Mouse (Mus musculus) mouse embryonic stem cell (cell line): ENCODE measurements around the gene Hspb8.
"Not testable (repeated sequence)": the region's sequence is repeated elsewhere in the genome, so short reads cannot be mapped to it uniquely, and the experiment has no call there.

Experiments used
- in situ Hi-C, 2 experiments: fragments of 300-500 bp; cut with MboI; formaldehyde crosslinking; loops; 1 replicate in 1 of 2; 3 replicates in 1 of 2; pipeline ENCODE4 v1.14.3; 2019 to 2020; ENCODE audit warnings: low sequenced_read_pairs in 2 of 2, low pct_unique_long_range_greater_than_20kb in 1 of 2, mixed read lengths in 1 of 2; ENCODE audit not compliant: unreplicated experiment in 1 of 2

Gene Hspb8

GRCm38 (mm10) chr5:116404063-116404462 lies 18.6 kb downstream of the Hspb8 start:
- in situ Hi-C loops, result no loop called here

DNA sequence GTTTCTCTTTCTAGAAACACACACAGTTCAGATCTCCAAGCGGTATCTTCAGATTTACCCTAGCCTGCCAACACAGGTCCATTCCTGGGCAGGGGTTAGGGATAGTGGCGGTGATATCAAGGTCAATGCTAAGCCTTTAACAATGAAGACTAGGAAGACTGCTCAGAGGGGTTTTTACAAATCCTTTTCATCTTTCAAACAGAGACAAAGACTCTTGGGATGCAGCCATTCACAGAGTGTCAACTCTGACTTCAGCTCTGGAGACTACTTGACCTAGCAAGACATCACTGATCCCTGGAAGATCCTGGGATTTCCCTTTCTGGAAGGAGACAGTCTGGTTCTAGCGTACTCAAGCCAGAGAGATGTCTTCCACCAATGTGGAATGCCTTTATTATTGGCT lies 21.9 kb downstream of the Hspb8 start:
- in situ Hi-C loops, result no loop called here

- in situ Hi-C loops, result no loop called here
Observed at GRCm38 (mm10) chr5:116400042-116400730, 22.5 kb downstream of the Hspb8 start.

DNA sequence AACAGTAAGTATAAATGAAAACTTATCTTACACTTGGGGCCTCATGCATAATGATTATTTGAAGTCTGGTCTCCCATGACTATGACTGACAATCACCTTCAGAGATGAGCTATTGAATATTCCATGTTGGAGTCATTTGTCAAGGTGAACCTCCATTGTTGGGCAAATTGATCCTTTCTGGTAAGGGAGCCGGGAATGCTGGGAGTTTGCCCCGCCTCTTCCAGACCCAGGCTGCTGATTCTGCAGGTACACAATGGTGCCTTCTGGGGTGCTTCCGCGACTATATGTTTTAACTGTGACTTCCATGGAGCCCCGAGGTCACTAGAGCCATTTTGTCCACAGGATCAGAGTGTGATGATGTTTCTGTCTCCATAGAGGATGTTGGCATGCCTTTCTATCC lies 26.6 kb downstream of the Hspb8 start:
- in situ Hi-C loops, result no loop called here

- in situ Hi-C loops, result no loop called here
Observed at GRCm38 (mm10) chr5:116392603-116393002, 30.1 kb downstream of the Hspb8 start.

DNA sequence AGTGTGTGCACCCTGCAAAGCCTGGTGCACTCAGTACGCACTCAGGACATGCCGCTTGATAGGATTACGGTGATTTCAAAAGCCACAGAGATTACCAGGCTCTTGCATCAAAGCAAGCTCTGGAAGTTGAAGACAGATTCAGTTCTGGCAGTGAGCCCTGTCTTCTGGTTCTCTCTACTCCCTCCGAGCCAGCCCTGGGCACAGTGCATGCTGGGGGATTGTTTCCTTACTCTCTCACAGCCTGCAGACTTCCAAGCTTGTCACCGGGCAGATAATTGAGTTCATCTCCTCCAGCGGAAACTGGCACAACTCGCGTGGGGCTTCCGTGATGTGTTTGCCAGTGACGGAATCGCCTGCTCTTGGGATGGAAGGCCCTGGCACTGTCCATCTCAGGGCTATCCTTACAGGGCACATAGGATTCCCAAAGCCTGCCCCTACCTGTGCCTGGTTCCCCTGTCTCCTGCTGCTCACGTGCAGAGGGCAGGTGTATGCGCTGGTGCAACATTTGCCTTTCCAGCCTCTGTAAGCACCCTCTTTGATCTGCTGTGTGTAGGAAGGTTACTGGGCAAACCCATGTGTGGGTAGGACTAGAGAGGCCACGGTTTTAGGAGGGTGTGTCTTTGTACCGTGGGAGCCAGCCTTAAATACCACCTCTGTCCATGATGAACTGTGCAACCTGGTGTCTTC lies 32.7 kb downstream of the Hspb8 start:
- in situ Hi-C loops, result no loop called here

GRCm38 (mm10) chr5:116389321-116389720 lies 33.3 kb downstream of the Hspb8 start:
- in situ Hi-C loops, result no loop called here

GRCm38 (mm10) chr5:116387302-116387935 lies 35.2 kb downstream of the Hspb8 start:
- in situ Hi-C loops, result no loop called here

GRCm38 (mm10) chr5:116386020-116386419 lies 36.6 kb downstream of the Hspb8 start:
- in situ Hi-C loops, result no loop called here

GRCm38 (mm10) chr5:116382646-116383045 lies 40.0 kb downstream of the Hspb8 start:
- in situ Hi-C loops, result not testable (repeated sequence)

DNA sequence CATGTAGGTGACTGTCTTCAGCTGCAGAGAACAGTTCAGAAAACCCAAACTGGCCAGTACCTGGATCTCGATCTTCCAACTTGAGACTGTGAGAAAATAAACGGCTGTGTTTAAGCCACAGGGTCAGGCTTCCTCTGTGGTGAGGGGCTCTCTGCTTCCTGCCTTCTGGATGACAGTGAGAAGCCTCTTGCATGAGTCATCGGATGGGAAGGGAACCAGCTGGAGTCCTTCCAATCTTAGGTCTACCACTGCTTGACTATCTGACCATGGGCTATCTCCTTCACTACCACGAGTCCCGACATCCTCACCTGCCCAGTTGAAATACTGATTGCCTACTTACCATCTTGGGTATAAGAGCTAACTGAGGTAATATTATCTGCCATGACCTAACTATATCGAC lies 40.9 kb downstream of the Hspb8 start:
- in situ Hi-C loops, result no loop called here

GRCm38 (mm10) chr5:116381217-116381616 lies 41.4 kb downstream of the Hspb8 start:
- in situ Hi-C loops, result no loop called here

GRCm38 (mm10) chr5:116380384-116380783 lies 42.3 kb downstream of the Hspb8 start:
- in situ Hi-C loops, result no loop called here

DNA sequence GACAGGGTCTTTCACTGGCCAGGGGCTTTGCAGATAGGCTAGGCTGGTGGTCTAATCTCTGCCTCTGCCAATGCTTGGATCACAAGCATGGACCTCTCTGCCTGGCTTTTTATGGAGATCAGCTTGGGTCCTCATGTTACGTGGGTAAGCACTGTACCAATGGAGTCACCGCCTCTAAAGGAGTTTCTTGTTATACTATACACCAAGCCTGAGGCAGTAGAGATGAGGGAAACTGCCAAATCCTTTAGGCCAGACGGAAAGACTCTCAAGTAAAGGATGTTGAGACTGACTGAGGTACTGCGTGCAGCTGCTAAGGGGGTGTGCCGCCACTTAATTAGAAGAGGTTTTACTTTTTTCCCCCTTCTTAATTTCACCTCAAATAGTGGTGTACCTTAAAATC lies 43.8 kb downstream of the Hspb8 start:
- in situ Hi-C loops, result no loop called here

DNA sequence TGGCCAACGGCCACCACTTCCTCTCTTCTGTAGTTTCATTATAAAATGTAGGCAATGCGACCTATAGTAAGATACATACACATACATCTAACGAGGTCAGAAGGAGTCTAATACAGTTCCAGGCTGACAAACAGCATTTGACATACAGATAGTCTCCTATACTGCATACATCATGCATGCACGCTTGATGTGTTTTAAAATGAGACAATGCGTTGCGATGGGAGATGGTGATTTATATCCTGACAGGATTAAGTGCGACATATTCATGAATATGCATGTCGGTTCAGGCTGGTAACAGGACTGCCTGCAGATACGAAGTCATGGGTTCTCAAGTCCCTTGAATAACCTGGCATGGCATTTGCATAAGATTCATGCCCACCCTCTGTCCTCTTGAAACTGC lies 54.7 kb downstream of the Hspb8 start:
- in situ Hi-C loops, result loop anchor here (10.0 to 25.0 kb wide), 2 partner anchors 131 to 243 kb away; no protein-coding TSS in a partner anchor

DNA sequence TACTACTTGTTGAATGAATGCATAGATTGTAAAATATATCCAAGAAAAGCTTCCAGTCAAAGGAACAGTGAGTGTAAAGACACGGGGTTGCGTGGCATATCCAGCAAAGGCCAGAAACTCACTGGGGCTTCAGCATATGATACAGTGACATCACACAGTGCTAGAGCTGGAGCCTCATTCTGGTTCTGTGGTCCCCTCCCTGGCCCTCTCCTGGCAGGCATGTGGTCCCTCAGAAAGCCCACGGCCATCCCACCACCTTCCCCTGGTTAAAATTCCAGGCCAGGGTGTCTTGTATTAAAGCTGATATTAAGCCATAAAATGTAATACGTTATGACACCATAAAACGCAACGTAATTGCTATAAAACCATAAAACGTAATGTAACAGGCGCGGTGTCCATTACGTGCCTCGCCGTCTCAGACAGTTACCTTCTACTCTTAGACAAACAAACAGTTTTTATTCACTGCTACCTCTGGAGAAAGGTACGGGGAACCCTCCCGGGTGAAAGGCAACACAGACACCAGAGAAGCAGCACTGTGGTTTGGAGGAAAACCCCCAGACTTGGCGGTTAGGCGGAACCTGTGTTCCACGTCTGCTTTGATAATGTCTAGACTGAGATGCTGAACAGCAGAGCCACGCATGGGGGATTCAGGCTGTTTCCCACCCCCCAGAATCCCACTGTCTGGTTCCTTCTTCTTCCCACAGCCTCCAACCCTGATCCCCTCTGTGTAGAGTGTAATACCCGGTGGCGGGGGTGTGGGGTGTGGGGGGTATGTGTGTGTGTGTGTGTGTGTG lies 55.6 kb downstream of the Hspb8 start:
- in situ Hi-C loops, result loop anchor here (10.0 to 25.0 kb wide), 2 partner anchors 130 to 242 kb away; no protein-coding TSS in a partner anchor

DNA sequence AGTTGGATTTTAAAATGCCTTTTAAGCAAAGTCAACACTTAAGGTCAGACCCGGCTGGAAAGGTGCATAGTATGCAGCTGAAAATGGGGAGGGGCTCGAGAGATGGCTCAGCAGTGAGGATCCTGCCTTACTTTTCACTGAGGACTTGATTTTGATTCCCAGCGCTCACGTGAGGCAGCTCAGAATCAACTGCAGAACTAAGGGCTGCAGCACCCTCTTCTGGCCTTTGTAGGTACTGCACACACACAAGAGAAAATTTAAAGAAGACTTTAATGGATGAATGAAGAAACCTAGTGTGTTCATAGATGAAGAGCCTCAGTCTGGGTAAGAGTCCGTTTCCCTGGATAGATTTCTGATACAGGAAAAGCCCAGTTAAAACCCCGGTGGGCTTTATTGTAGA lies 61.3 kb downstream of the Hspb8 start:
- in situ Hi-C loops, result loop anchor here (5.0 to 25.0 kb wide), 4 partner anchors 124 to 239 kb away; no protein-coding TSS in a partner anchor

- in situ Hi-C loops, result loop anchor here (5.0 to 25.0 kb wide), 4 partner anchors 123 to 238 kb away; no protein-coding TSS in a partner anchor
Observed at GRCm38 (mm10) chr5:116360751-116361150, 61.9 kb downstream of the Hspb8 start.
